Mouse (Mus musculus) brain, embryonic 14.5 days (tissue): ENCODE measurements at regions not wholly inside any gene's neighbourhood (a gene's known extent, or its start where the extent isn't known, plus 50 kb on each side); places are given as distances from the start of the nearest gene placed in this dataset.
"Not testable (repeated sequence)": the region's sequence is repeated elsewhere in the genome, so short reads cannot be mapped to it uniquely, and the experiment has no call there.

Source experiments
- CTCF ChIP-seq: fragments of 200-500 bp; IDR thresholded peaks from 2 replicates; pipeline ENCODE4 v1.5.1; 2012; ENCODE audit warnings: inconsistent platforms, mild to moderate bottlenecking, moderate library complexity, borderline replicate concordance; ENCODE audit not compliant: insufficient read depth, insufficient read length; ENCODE audit errors: extremely low read depth
- POLR2A ChIP-seq: fragments of 200-500 bp; IDR thresholded peaks from 2 replicates; pipeline ENCODE4 v1.6.1; 2012; ENCODE audit warnings: mild to moderate bottlenecking, inconsistent platforms, borderline replicate concordance; ENCODE audit not compliant: poor library complexity, insufficient read depth, insufficient read length, severe bottlenecking; ENCODE audit errors: extremely low read depth

DNA sequence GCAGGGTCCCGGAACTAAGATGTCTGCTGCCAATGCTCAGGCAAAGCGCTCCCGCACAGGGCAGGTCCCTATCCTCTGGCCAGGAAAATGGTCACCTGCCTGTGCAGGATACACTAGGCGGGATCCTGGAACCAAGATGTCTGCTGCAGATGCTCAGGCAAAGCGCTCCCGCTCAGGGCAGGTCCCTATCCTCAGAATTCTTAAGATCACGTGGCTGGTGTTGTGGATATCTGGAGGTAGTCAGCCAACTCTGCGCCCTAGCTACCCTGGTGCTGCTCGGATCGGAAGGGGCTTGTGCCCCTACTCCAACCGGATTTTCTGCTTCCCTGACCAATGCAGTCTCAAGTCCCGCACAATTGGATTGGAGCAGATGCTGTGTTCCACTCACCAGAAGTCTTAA, 153.3 kb downstream of the Aasdhppt start:
- not testable (repeated sequence) for TF ChIP-seq POLR2A, CTCF
